Mouse (Mus musculus) lung, postnatal 0 days (tissue): ENCODE results near the gene Cenpm. TPM values are rescaled to one million over a fixed set of nuclear protein-coding genes. Genes with fewer than 3 reads are reported as not detected.

Source experiments
- ATAC-seq: fragments of 200-750 bp; cut with Nextera tagmentation; 2 replicates; pipeline ENCODE4 v1.8.0; 2017; ENCODE audit warnings: moderate library complexity
- DNase-seq: peaks from one replicate; pipeline ENCODE4 v3.0.0-alpha.2; 2016; ENCODE audit warnings: low spot score
- H3K27ac ChIP-seq: fragments of 300-500 bp; sonication (generic); 2 replicates; pipeline ENCODE4 v1.5.1; 2014; ENCODE audit warnings: antibody characterized with exemption, mild to moderate bottlenecking, low read length, mixed read lengths
- H3K27me3 ChIP-seq: fragments of 300-500 bp; sonication (generic); replicated peaks from 2 replicates; pipeline ENCODE4 v1.6.1; 2014; ENCODE audit warnings: low read length, mixed read lengths; ENCODE audit not compliant: insufficient read depth
- H3K36me3 ChIP-seq: fragments of 300-500 bp; sonication (generic); 2 replicates; pipeline ENCODE4 v1.6.1; 2014; ENCODE audit warnings: low read length, mixed read lengths; ENCODE audit not compliant: insufficient read depth
- H3K4me1 ChIP-seq: fragments of 300-500 bp; sonication (generic); 2 replicates; pipeline ENCODE4 v1.6.1; 2014; ENCODE audit warnings: antibody characterized with exemption, low read depth, low read length, mixed read lengths; ENCODE audit not compliant: insufficient read depth
- H3K4me2 ChIP-seq: fragments of 300-500 bp; sonication (generic); replicated peaks from 2 replicates; pipeline ENCODE4 v1.6.1; 2014; ENCODE audit warnings: low read depth, mild to moderate bottlenecking, low read length, moderate library complexity, mixed read lengths
- H3K4me3 ChIP-seq: fragments of 300-500 bp; sonication (generic); 2 replicates; pipeline ENCODE4 v1.5.1; 2014; ENCODE audit warnings: low read depth, low read length
- H3K9ac ChIP-seq: fragments of 300-500 bp; sonication (generic); replicated peaks from 2 replicates; pipeline ENCODE4 v1.6.1; 2014; ENCODE audit warnings: low read depth, mild to moderate bottlenecking
- H3K9me3 ChIP-seq: fragments of 300-500 bp; sonication (generic); 2 replicates; pipeline ENCODE4 v1.6.1; 2016; ENCODE audit warnings: low read length, mixed read lengths
- CTCF ChIP-seq: IDR thresholded peaks from 2 replicates; pipeline ENCODE4 v1.5.1; 2016; ENCODE audit warnings: antibody characterized with exemption, mild to moderate bottlenecking
- EP300 ChIP-seq: IDR thresholded peaks from 2 replicates; pipeline ENCODE4 v1.6.1; 2016; ENCODE audit warnings: antibody characterized with exemption, mild to moderate bottlenecking, control low read depth
- WGBS: fragments of 180-500 bp; shearing (Covaris S2); extraction: QIAGEN DNeasy Blood & Tissue Kit; methylation state at CpG from one replicate; pipeline ENCODE4 v1.1.7; 2014; 5-methylcytosine and 5-hydroxymethylcytosine counted together
- polyA plus RNA-seq: library from polyadenylated mRNA; unstranded; fragments of >200 nt; fragmentation: Nextera tagmentation; extraction: Ambion mirVana; gene quantifications from 2 replicates; pipeline ENCODE4 v1.2.1, GENCODE M21; 2015

Gene Cenpm
- polyA plus RNA-seq, 1 experiment from 2014 or later, result 3.9 TPM

GRCm38 (mm10) chr15:82204680-82205371 lies 39.7 kb downstream of the Cenpm start:
- DNase-seq (no peak), ATAC-seq (no peak)
- peaks cover 37% of the 10 kb centered on the region for H3K36me3 ChIP-seq
- no peaks in the 10 kb centered on the region for H3K4me1 ChIP-seq
- H3K9me3 ChIP-seq, result no peaks in the 10 kb centered on the region
- TF ChIP-seq CTCF (no peak), EP300 (no peak)
- WGBS, result 68% methylated on average over 9 of the region's 10 CpGs
- H3K27me3 ChIP-seq, result peaks cover 19% of the 10 kb centered on the region
- H3K4me3 ChIP-seq, result no peak overlapping the region
- H3K27ac ChIP-seq, result no peak overlapping the region
- H3K4me2 ChIP-seq, result no peak overlapping the region
- no peak overlapping the region for H3K9ac ChIP-seq

DNA sequence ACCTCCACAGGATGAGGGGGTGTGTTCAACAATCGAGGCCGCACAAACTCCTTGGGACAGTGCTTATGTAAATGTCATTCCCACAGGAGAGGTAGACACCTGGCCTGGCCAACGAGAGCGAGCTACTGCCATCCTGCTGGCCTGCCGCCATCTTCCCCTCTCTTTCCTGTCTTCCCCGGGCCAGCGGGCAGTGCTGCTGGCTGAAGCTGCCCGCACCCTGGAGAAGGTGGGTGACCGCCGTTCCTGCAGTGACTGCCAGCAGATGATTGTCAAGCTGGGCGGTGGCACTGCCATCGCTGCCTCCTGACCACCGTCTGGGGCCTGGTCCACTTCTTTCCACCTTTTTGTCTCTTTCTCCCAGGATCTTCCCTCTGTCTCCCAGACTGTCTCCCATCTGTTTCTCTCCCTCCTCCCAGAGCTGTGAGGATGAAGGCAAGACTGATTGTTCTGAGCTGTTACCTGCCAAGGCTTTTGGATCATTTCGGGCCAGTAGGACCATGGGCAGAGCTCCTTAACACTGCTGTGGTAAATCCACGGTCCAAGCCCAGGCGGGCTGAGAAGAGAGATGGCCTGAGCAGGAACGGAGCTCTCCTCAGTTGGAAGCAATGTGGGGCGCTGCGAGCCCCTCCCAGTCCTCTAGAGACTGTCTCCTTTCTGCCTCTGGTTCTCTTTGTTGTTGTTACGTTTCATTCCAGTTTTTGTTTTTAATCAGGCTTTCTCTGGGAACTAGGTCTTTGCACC lies 40.8 kb downstream of the Cenpm start:
- 87% methylated on average over 20 of the region's 20 CpGs for WGBS
- Histone ChIP-seq H3K36me3 (peaks cover 45% of the 10 kb centered on the region), H3K9me3 (no peaks in the 10 kb centered on the region), H3K4me3 (no peak overlapping the region), H3K27me3 (peaks cover 17% of the 10 kb centered on the region; the same call in 1 of the 2 replicates), H3K4me2 (no peak overlapping the region), H3K4me1 (no peaks in the 10 kb centered on the region), H3K9ac (no peak overlapping the region), H3K27ac (no peak overlapping the region)
- TF ChIP-seq CTCF (no peak), EP300 (no peak)
- no peak for DNase-seq
- ATAC-seq, result no peak

- Histone ChIP-seq H3K27ac (no peak overlapping the region), H3K4me1 (no peaks in the 10 kb centered on the region), H3K9me3 (no peaks in the 10 kb centered on the region), H3K4me2 (no peak overlapping the region), H3K9ac (no peak overlapping the region), H3K36me3 (peaks cover 52% of the 10 kb centered on the region), H3K4me3 (no peak overlapping the region), H3K27me3 (peaks cover 12% of the 10 kb centered on the region; the same call in 1 of the 2 replicates)
- no peak for DNase-seq
- 97% methylated on average over 10 of the region's 10 CpGs for WGBS
- ATAC-seq, result no peak
- no peak for TF ChIP-seq CTCF
- no peak for TF ChIP-seq EP300
Observed at GRCm38 (mm10) chr15:82203090-82203489, 41.5 kb downstream of the Cenpm start.

GRCm38 (mm10) chr15:82202086-82202485 lies 42.5 kb downstream of the Cenpm start:
- 90% methylated on average over 6 of the region's 6 CpGs for WGBS
- no peaks in the 10 kb centered on the region for H3K9me3 ChIP-seq
- ATAC-seq (no peak), DNase-seq (no peak)
- H3K4me2 ChIP-seq, result no peak overlapping the region
- H3K4me3 ChIP-seq, result no peak overlapping the region
- H3K9ac ChIP-seq, result no peak overlapping the region
- H3K27me3 ChIP-seq, result peaks cover 11% of the 10 kb centered on the region; the same call in 1 of the 2 replicates
- H3K4me1 ChIP-seq, result no peaks in the 10 kb centered on the region
- no peak for TF ChIP-seq CTCF
- TF ChIP-seq EP300, result no peak
- H3K27ac ChIP-seq, result no peak overlapping the region
- H3K36me3 ChIP-seq, result peaks cover 62% of the 10 kb centered on the region

DNA sequence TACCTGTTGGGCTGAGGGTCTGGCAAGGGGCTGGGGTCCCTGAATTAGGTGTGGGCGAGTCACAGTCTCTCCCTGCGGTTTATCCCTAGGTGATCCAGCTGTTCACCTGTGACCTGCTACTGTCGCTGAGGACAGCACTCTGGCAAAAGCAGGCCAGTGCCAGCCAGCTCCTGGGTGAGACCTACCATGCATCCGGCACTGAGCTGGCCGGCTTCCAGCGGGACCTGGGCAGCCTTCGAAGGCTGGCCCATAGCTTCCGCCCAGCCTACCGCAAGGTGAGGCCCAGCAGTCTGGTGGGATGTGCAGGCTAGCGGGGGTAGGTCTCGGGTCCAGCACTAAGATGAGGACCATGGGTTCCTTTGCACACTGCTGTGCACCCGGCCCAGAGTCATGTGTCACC lies 45.0 kb downstream of the Cenpm start:
- H3K4me3 ChIP-seq, result no peak overlapping the region
- no peaks in the 10 kb centered on the region for H3K9me3 ChIP-seq
- TF ChIP-seq EP300, result no peak
- no peak for TF ChIP-seq CTCF
- ATAC-seq (no peak), DNase-seq (no peak)
- no peak overlapping the region for H3K27ac ChIP-seq
- H3K9ac ChIP-seq, result no peak overlapping the region
- H3K4me1 ChIP-seq, result no peaks in the 10 kb centered on the region
- WGBS, result 85% methylated on average over 12 of the region's 12 CpGs
- H3K27me3 ChIP-seq, result no peaks in the 10 kb centered on the region
- H3K4me2 ChIP-seq, result no peak overlapping the region
- H3K36me3 ChIP-seq, result peaks cover 78% of the 10 kb centered on the region

DNA sequence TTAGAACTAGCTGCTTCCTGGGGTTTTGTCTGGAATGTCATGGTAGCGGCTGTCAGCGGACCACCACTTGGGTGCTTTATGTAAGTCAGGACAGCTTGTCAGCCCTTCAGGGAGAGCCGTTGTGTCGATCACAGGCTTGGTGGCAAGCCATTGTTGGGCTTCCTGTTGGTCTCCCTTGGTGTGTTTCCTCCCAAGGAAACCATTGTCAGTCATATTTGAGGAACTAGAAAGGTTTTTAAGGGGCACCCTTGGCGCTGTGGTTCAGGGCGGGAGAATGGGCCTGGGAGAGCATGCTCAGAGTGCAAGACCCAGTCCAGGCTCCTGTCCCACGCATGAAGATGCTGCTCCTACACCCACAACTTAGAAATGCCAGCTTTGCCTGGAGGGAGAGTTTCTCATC lies 46.2 kb downstream of the Cenpm start:
- no peak overlapping the region for H3K4me2 ChIP-seq
- ATAC-seq (no peak), DNase-seq (no peak)
- TF ChIP-seq CTCF (no peak), EP300 (no peak)
- no peaks in the 10 kb centered on the region for H3K27me3 ChIP-seq
- no peaks in the 10 kb centered on the region for H3K9me3 ChIP-seq
- H3K27ac ChIP-seq, result no peak overlapping the region
- 85% methylated on average over 7 of the region's 7 CpGs for WGBS
- H3K9ac ChIP-seq, result no peak overlapping the region
- H3K4me3 ChIP-seq, result no peak overlapping the region
- H3K36me3 ChIP-seq, result peaks cover 76% of the 10 kb centered on the region
- no peaks in the 10 kb centered on the region for H3K4me1 ChIP-seq
